Mouse (Mus musculus) CH12.LX (cell line): ENCODE measurements around the gene Ubc. TPM values are rescaled to one million over a fixed set of nuclear protein-coding genes. Genes with fewer than 3 reads are reported as not detected.
A peak's percentile ranks its signal among the peaks of the same experiment; 100 is the strongest.

Source experiments
- DNase-seq: peaks from one replicate; pipeline ENCODE4 v3.0.0-alpha.2; 2013; ENCODE audit errors: extremely low read depth
- H3K27ac ChIP-seq: 2 replicates; pipeline ENCODE4 v1.5.1; 2012; ENCODE audit warnings: low read depth, mild to moderate bottlenecking, control low read depth, moderate library complexity; ENCODE audit not compliant: insufficient read depth
- H3K27me3 ChIP-seq: replicated peaks from 2 replicates; pipeline ENCODE3; 2012; ENCODE audit warnings: inconsistent platforms
- H3K36me3 ChIP-seq, 2 experiments: replicated peaks in 1 of 2; 2 replicates each; pipeline versions ENCODE3 to v1.6.1; 2012; ENCODE audit warnings: inconsistent platforms in 1 of 2, low read length in 1 of 2, mild to moderate bottlenecking in 1 of 2, mixed read lengths in 1 of 2, moderate library complexity in 1 of 2; ENCODE audit not compliant: control insufficient read depth in 1 of 2, insufficient read depth in 1 of 2
- H3K4me1 ChIP-seq, 2 experiments: 2 replicates each; pipeline ENCODE4 v1.6.1; 2012; ENCODE audit warnings: inconsistent platforms in 1 of 2, moderate library complexity in 1 of 2; ENCODE audit not compliant: insufficient read depth in 2 of 2, control insufficient read depth in 1 of 2
- H3K4me2 ChIP-seq: 2 replicates; pipeline ENCODE4 v1.6.1; 2012; ENCODE audit warnings: low read depth, mild to moderate bottlenecking, control low read depth; ENCODE audit not compliant: poor library complexity, insufficient read depth, severe bottlenecking
- H3K4me3 ChIP-seq, 3 experiments: fragments of 150-350 bp in 1 of 3; sonication (generic) in 1 of 3; replicated peaks in 1 of 3; 2 replicates each; pipeline versions ENCODE3 to v1.5.1; 2011 to 2012; ENCODE audit warnings: low read depth in 2 of 3, low read length in 2 of 3, mild to moderate bottlenecking in 2 of 3, moderate library complexity in 2 of 3, control low read depth in 1 of 3, improper control_type of control experiment in 1 of 3, inconsistent platforms in 1 of 3, mixed read lengths in 1 of 3; ENCODE audit not compliant: poor library complexity in 1 of 3
- H3K79me2 ChIP-seq: replicated peaks from 2 replicates; pipeline ENCODE4 v1.6.1; 2012; ENCODE audit warnings: mild to moderate bottlenecking, moderate library complexity; ENCODE audit not compliant: control insufficient read depth, poor library complexity, insufficient read depth, severe bottlenecking; ENCODE audit errors: extremely low read depth
- H3K9ac ChIP-seq: 2 replicates; pipeline ENCODE4 v1.6.1; 2012; ENCODE audit warnings: low read depth, mild to moderate bottlenecking, control low read depth, moderate library complexity; ENCODE audit not compliant: insufficient read depth
- H3K9me3 ChIP-seq: replicated peaks from 2 replicates; pipeline ENCODE3; 2012; ENCODE audit warnings: low read length, inconsistent platforms, mixed read lengths
- BHLHE40 ChIP-seq: IDR thresholded peaks from 2 replicates; pipeline ENCODE4 v1.6.1; 2011; ENCODE audit warnings: mild to moderate bottlenecking, low read depth, low read length, improper control_type of control experiment
- CHD1 ChIP-seq: IDR thresholded peaks from 2 replicates; pipeline ENCODE4 v1.6.1; 2012; ENCODE audit warnings: low read depth, low read length, improper control_type of control experiment, inconsistent platforms
- CTCF ChIP-seq, 2 experiments: IDR thresholded peaks in 1 of 2; conservative IDR thresholded peaks in 1 of 2; 2 replicates each; pipeline ENCODE4 v1.5.1; 2011 to 2012; ENCODE audit warnings: low read depth in 2 of 2, low read length in 2 of 2, improper control_type of control experiment in 1 of 2, inconsistent platforms in 1 of 2, mild to moderate bottlenecking in 1 of 2, moderate library complexity in 1 of 2
- E2F4 ChIP-seq: IDR thresholded peaks from 2 replicates; pipeline ENCODE4 v1.6.1; 2011; ENCODE audit warnings: low read depth, low read length, improper control_type of control experiment; ENCODE audit not compliant: insufficient replicate concordance
- ELF1 ChIP-seq: IDR thresholded peaks from 2 replicates; pipeline ENCODE4 v1.6.1; 2014; ENCODE audit warnings: low read depth, mild to moderate bottlenecking, inconsistent platforms, low read length, improper control_type of control experiment
- ETS1 ChIP-seq: conservative IDR thresholded peaks from 2 replicates; pipeline ENCODE4 v1.6.1; 2012; ENCODE audit warnings: low read depth, mild to moderate bottlenecking, inconsistent platforms, low read length, improper control_type of control experiment, moderate library complexity
- GABPA ChIP-seq: IDR thresholded peaks from 2 replicates; pipeline ENCODE4 v1.6.1; 2012; ENCODE audit warnings: low read depth, low read length, improper control_type of control experiment, inconsistent platforms; ENCODE audit not compliant: insufficient replicate concordance
- IRF4 ChIP-seq: IDR thresholded peaks from 2 replicates; pipeline ENCODE4 v1.6.1; 2014; ENCODE audit warnings: low read depth, mild to moderate bottlenecking, inconsistent platforms, low read length, improper control_type of control experiment
- JUN ChIP-seq: IDR thresholded peaks from 2 replicates; pipeline ENCODE4 v1.6.1; 2011; ENCODE audit warnings: low read depth, mild to moderate bottlenecking, low read length, improper control_type of control experiment, moderate library complexity; ENCODE audit not compliant: insufficient read depth
- KAT2A ChIP-seq: IDR thresholded peaks from 2 replicates; pipeline ENCODE4 v1.6.1; 2012; ENCODE audit warnings: low read length, improper control_type of control experiment, inconsistent platforms; ENCODE audit not compliant: insufficient replicate concordance
- MAFK ChIP-seq: IDR thresholded peaks from 2 replicates; pipeline ENCODE4 v1.6.1; 2011; ENCODE audit warnings: low read length, improper control_type of control experiment; ENCODE audit not compliant: insufficient replicate concordance
- MAX ChIP-seq: IDR thresholded peaks from 2 replicates; pipeline ENCODE4 v1.6.1; 2011; ENCODE audit warnings: low read length, improper control_type of control experiment
- MAZ ChIP-seq: IDR thresholded peaks from 2 replicates; pipeline ENCODE4 v1.6.1; 2012; ENCODE audit warnings: low read depth, mild to moderate bottlenecking, inconsistent platforms, low read length, improper control_type of control experiment, moderate library complexity
- MEF2A ChIP-seq: IDR thresholded peaks from 2 replicates; pipeline ENCODE4 v1.6.1; 2014; ENCODE audit warnings: low read depth, mild to moderate bottlenecking, inconsistent platforms, low read length, improper control_type of control experiment, borderline replicate concordance
- MXI1 ChIP-seq: IDR thresholded peaks from 2 replicates; pipeline ENCODE4 v1.6.1; 2011; ENCODE audit warnings: mild to moderate bottlenecking, low read depth, low read length, improper control_type of control experiment
- MYC ChIP-seq: IDR thresholded peaks from 2 replicates; pipeline ENCODE4 v1.6.1; 2011; ENCODE audit warnings: low read depth, mild to moderate bottlenecking, improper control_type of control experiment, low read length
- NELFE ChIP-seq: IDR thresholded peaks from 2 replicates; pipeline ENCODE4 v1.6.1; 2011; ENCODE audit warnings: low read depth, low read length, improper control_type of control experiment
- NRF1 ChIP-seq: IDR thresholded peaks from 2 replicates; pipeline ENCODE4 v1.6.1; 2014; ENCODE audit warnings: low read depth, mild to moderate bottlenecking, inconsistent platforms, low read length, improper control_type of control experiment, moderate library complexity
- PAX5 ChIP-seq: IDR thresholded peaks from 2 replicates; pipeline ENCODE4 v1.6.1; 2012; ENCODE audit warnings: low read length, inconsistent platforms, mixed read lengths
- POLR2A ChIP-seq: IDR thresholded peaks from 2 replicates; pipeline ENCODE4 v1.6.1; 2011; ENCODE audit warnings: low read depth, mild to moderate bottlenecking, improper control_type of control experiment, low read length
- POLR2AphosphoS2 ChIP-seq: IDR thresholded peaks from 2 replicates; pipeline ENCODE4 v1.6.1; 2011; ENCODE audit warnings: low read depth, low read length, improper control_type of control experiment
- RAD21 ChIP-seq: IDR thresholded peaks from 2 replicates; pipeline ENCODE4 v1.6.1; 2011; ENCODE audit warnings: low read depth, mild to moderate bottlenecking, low read length, improper control_type of control experiment, moderate library complexity
- SIN3A ChIP-seq: IDR thresholded peaks from 2 replicates; pipeline ENCODE4 v1.6.1; 2012; ENCODE audit warnings: low read length, improper control_type of control experiment, inconsistent platforms
- SMC3 ChIP-seq: IDR thresholded peaks from 2 replicates; pipeline ENCODE4 v1.6.1; 2011; ENCODE audit warnings: low read depth, low read length, improper control_type of control experiment
- TBP ChIP-seq: conservative IDR thresholded peaks from 2 replicates; pipeline ENCODE4 v1.6.1; 2011; ENCODE audit warnings: low read depth, low read length, improper control_type of control experiment
- TCF12 ChIP-seq: IDR thresholded peaks from 2 replicates; pipeline ENCODE4 v1.6.1; 2014; ENCODE audit warnings: low read depth, mild to moderate bottlenecking, inconsistent platforms, low read length, improper control_type of control experiment
- UBTF ChIP-seq: IDR thresholded peaks from 2 replicates; pipeline ENCODE4 v1.6.1; 2012; ENCODE audit warnings: low read depth, mild to moderate bottlenecking, inconsistent platforms, low read length, improper control_type of control experiment, moderate library complexity
- USF1 ChIP-seq: IDR thresholded peaks from 2 replicates; pipeline ENCODE4 v1.6.1; 2014; ENCODE audit warnings: low read depth, mild to moderate bottlenecking, inconsistent platforms, low read length, improper control_type of control experiment
- USF2 ChIP-seq: conservative IDR thresholded peaks from 2 replicates; pipeline ENCODE4 v1.6.1; 2011; ENCODE audit warnings: low read depth, low read length, improper control_type of control experiment
- ZC3H11A ChIP-seq: IDR thresholded peaks from 2 replicates; pipeline ENCODE4 v1.6.1; 2012; ENCODE audit warnings: low read depth, mild to moderate bottlenecking, inconsistent platforms, low read length, improper control_type of control experiment
- ZKSCAN1 ChIP-seq: IDR thresholded peaks from 2 replicates; pipeline ENCODE4 v1.6.1; 2012; ENCODE audit warnings: low read depth, inconsistent platforms, low read length, improper control_type of control experiment, borderline replicate concordance
- ZNF384 ChIP-seq: IDR thresholded peaks from 2 replicates; pipeline ENCODE4 v1.6.1; 2012; ENCODE audit warnings: low read depth, low read length, improper control_type of control experiment, inconsistent platforms
- dilution Hi-C: fragments of 300-500 bp; cut with MboI; formaldehyde crosslinking; loops from 2 replicates; pipeline ENCODE4 v1.14.3; 2020; ENCODE audit warnings: low sequenced_read_pairs; ENCODE audit not compliant: extremely low pct_unique_long_range_greater_than_20kb, extremely low pct_ligation_motif_present
- in situ Hi-C: fragments of 300-500 bp; cut with MboI; formaldehyde crosslinking; loops from 3 replicates; pipeline ENCODE4 v1.14.3; 2019; ENCODE audit warnings: low sequenced_read_pairs, low pct_ligation_motif_present, low pct_unique_long_range_greater_than_20kb, mixed read lengths
- polyA plus RNA-seq: library from polyadenylated mRNA; unstranded; fragments of >175 nt; gene quantifications from 2 replicates; pipeline ENCODE4 v1.2.1, GENCODE M21; 2012; ENCODE audit warnings: low read depth; ENCODE audit not compliant: insufficient read length
- total RNA-seq, 2 experiments: library from RNA; depleted of rRNA; stranded (reverse); fragments of 300-350 nt in 1 of 2; fragments of >200 nt in 1 of 2; gene quantifications; 2 replicates each; pipeline ENCODE4 v1.2.3; 2012 to 2014

The Ubc gene
- total and polyA plus RNA-seq, 3 experiments, result 466 to 803 (median 656) TPM

- peak overlapping the region; percentile 85 for H3K9ac ChIP-seq
- H3K27ac ChIP-seq, result peak overlapping the region; percentile 81
- H3K79me2 ChIP-seq, result no peaks in the 10 kb centered on the region
- no peaks in the 10 kb centered on the region for H3K9me3 ChIP-seq
- H3K27me3 ChIP-seq, result no peaks in the 10 kb centered on the region
- TF ChIP-seq RAD21, result no peak
- peak; percentile 52; the same call in 1 of the 2 replicates for TF ChIP-seq TCF12
- TF ChIP-seq JUN, result no peak
- TF ChIP-seq POLR2AphosphoS2, result no peak
- no peak for TF ChIP-seq ZNF384
- TF ChIP-seq ZC3H11A, result no peak
- TF ChIP-seq BHLHE40, result peak; percentile 72
- TF ChIP-seq GABPA, result no peak
- TF ChIP-seq CHD1, result peak; percentile 19; the same call in 1 of the 2 replicates
- TF ChIP-seq USF2, result no peak
- TF ChIP-seq POLR2A, result peak; percentile 58
- TF ChIP-seq USF1, result no peak
- TF ChIP-seq MXI1, result no peak; the same call in none of the 2 replicates
- TF ChIP-seq MAX, result peak; percentile 40; the same call in 1 of the 2 replicates
- TF ChIP-seq NELFE, result 0 out of 2 replicates have a peak, but pooled peaks have one; percentile 42
- peak; percentile 69; the same call in 1 of the 2 replicates for TF ChIP-seq SIN3A
- 0 out of 2 replicates have a peak, but pooled peaks have one; percentile 34 for TF ChIP-seq MYC
- no peak for TF ChIP-seq NRF1
- no peak for TF ChIP-seq KAT2A
- TF ChIP-seq IRF4, result no peak
- TF ChIP-seq ELF1, result no peak
- no peak for TF ChIP-seq CTCF (conservative IDR thresholded peaks at IDR 0.05 in 1 of 2, IDR thresholded peaks at IDR 0.05 in 1 of 2; ENCODE audit: low read depth in 2 of 2, low read length in 2 of 2)
- TF ChIP-seq PAX5, result no peak
- no peak for TF ChIP-seq ZKSCAN1
- no peak for TF ChIP-seq MAFK
- peak; percentile 16; the same call in 1 of the 2 replicates for TF ChIP-seq SMC3
- no peak for TF ChIP-seq ETS1
- TF ChIP-seq MAZ, result 0 out of 2 replicates have a peak, but pooled peaks have one; percentile 28
- TF ChIP-seq MEF2A, result peak; percentile 8; the same call in 1 of the 2 replicates
- no peak for TF ChIP-seq E2F4
- TF ChIP-seq TBP, result no peak
- TF ChIP-seq UBTF, result peak; percentile 95
- H3K4me1 ChIP-seq, result peaks cover 3 to 22% of the 10 kb centered on the region in 2 experiments; a peak in 3 of 4 replicates
- dilution Hi-C loops (no loop called here), in situ Hi-C loops (no loop called here)
- peak overlapping the region; percentile 67 to 77 (median 72) for H3K4me3 ChIP-seq
- no peaks in the 10 kb centered on the region for H3K36me3 ChIP-seq
- H3K4me2 ChIP-seq, result peak overlapping the region; percentile 86
- peak; percentile 87 for DNase-seq
These were observed 15.0 kb upstream of the Ubc start for GRCm38 (mm10) chr5:125404903-125405545.
